Mouse (Mus musculus) MEL (cell line): ENCODE results near the gene Cd37.

Experiments used
- POLR2A ChIP-seq, 2 experiments: IDR thresholded peaks; 2 replicates each; pipeline ENCODE4 v1.6.1; 2011 to 2012; ENCODE audit warnings: low read length in 2 of 2, mild to moderate bottlenecking in 2 of 2, control low read depth in 1 of 2, improper control_type of control experiment in 1 of 2, low read depth in 1 of 2, moderate library complexity in 1 of 2; ENCODE audit not compliant: control insufficient read depth in 1 of 2, insufficient read depth in 1 of 2, poor library complexity in 1 of 2
- UBTF ChIP-seq: IDR thresholded peaks from 2 replicates; pipeline ENCODE4 v1.6.1; 2012; ENCODE audit warnings: low read depth, mild to moderate bottlenecking, inconsistent platforms, low read length, improper control_type of control experiment, moderate library complexity, borderline replicate concordance; ENCODE audit not compliant: insufficient read depth
- ZC3H11A ChIP-seq: IDR thresholded peaks from 2 replicates; pipeline ENCODE4 v1.6.1; 2012; ENCODE audit warnings: low read depth, mild to moderate bottlenecking, inconsistent platforms, low read length, improper control_type of control experiment
- ZKSCAN1 ChIP-seq: IDR thresholded peaks from 2 replicates; pipeline ENCODE4 v1.6.1; 2012; ENCODE audit warnings: low read depth, mild to moderate bottlenecking, inconsistent platforms, low read length, improper control_type of control experiment, moderate library complexity

DNA sequence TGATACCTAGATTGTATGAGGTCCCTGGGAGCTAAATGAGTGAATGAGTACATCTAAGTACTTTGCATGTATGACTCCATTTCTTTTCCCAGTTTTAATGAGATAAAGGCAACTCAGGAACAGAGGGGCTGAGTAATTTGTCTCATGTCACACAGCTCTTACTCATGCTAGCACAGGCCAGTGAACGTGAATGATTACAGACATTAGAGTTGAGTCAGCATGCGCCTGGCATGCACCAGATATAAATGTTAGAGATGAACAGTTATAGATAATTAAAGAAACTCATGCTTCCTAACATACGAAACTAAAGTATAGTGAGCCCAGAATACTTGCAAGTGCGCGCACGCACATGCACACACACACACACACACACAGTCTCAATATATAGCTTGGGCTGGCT is 48.7 kb downstream of the Cd37 start:
- TF ChIP-seq UBTF (no peak), ZKSCAN1 (no peak), ZC3H11A (no peak), POLR2A (IDR thresholded peaks at IDR 0.05; ENCODE audit: control insufficient read depth in 1 of 2, insufficient read depth in 1 of 2, low read depth in 1 of 2, low read length in 2 of 2, poor library complexity in 1 of 2) (no peak)
